Mouse (Mus musculus) cerebellum, postnatal 14 days (tissue): Measurements from ENCODE around the gene Rnf114.
A peak's percentile ranks its signal among the peaks of the same experiment; 100 is the strongest.

Experiments
- DNase-seq, 2 experiments: peaks; one replicate each; pipeline ENCODE4 v3.0.0; 2021; ENCODE audit warnings: mixed read lengths in 2 of 2

Rnf114 gene

DNA sequence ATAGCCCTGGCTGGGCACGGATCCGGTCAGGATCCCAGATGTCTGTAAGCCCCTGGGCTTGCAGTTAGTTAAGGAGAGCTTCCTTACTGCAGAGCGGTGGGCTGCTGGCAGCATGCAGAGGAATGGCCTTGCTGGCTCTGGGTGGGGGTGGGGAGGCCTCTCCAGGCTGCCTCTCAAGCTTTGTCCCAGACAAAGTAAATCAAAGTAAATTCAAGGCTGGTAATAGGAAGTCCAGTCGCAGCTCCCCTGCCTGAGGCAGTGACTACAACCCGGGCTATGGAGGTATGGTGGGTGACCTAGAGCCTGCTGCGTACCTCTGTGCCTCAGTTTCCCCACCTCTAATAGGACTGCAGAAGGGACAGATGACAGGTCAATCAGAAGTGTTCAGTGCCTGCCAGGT lies 48.9 kb downstream of the Rnf114 start:
- DNase-seq: no peak

DNA sequence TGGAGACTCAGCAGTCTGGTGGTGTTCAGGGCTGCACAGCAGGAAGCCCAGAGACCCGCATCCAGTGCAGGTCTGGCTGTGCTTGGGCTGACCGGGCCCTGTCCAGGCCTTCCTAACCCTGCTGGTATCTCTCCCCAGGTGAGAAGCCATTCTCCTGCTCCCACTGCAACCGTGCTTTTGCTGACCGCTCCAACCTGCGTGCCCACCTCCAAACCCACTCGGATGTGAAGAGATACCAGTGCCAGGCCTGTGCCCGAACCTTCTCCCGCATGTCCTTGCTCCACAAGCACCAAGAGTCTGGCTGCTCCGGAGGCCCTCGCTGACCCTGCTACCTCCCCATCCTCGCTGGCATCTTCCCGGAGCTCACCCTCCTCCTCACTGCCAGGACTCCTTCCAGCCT lies 49.3 kb downstream of the Rnf114 start:
- DNase-seq: no peak

DNA sequence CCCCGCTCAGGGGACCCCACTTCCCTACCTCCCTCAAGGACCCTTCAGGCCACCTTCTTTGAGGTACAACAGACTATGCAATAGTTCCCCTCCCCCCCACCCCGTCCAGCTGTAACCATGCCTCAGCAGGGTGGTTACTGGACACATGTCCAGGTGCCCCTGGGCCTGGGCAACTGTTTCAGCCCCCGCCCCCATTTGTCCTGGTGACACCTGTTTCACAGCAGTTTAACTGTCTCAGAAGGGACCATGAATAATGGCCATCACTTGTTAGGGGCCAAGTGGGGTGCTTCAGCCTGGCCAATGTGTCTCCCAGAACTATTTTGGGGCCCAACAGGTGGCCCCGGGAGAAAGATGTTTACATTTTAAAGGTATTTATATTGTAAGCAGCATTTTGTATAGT lies 49.9 kb downstream of the Rnf114 start:
- no peak for DNase-seq

DNA sequence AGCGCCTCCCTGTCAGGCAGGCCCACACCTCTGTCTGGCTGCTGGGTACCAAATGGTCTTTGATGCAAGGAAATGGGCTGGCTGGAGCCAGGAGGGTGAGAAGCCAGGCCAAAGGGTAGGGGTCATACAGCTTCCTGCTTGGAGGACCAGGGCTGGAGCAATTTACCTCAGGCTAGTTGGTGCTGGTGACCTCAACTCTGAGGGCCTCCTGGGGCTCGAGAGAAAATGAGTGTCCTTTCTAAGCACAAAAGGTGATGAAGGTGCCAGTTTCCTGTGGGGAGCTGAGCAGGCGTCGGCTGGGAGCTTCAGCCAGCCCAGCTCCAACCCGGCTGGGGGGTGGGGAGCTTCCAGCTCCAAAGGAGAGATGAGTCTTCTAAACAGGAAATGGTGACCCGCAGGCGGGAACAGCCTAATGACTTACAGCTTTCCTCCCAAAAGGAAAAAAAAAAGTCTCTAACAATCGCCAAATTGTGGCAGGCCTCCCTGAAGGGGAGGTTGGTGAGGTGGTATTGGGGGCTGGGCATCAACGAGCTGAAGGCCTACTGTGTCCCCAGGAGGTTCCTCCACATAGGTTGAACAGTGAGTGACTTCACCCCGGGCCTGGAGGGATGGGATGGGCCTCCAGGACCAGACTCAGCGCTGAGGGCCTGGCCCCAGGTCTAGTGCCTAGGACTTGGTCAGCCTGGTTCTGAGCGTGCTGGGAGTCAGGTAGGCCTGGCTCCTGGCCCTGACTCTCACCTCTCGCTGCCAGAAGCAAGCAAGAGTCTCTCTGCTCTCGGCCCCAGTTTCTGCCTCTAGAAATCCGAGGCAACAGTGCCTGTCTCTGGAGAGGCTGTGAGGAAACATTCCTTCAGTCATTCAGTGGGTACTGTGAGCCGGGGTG lies 50.9 kb downstream of the Rnf114 start:
- DNase-seq: peak; percentile 24 to 38

DNA sequence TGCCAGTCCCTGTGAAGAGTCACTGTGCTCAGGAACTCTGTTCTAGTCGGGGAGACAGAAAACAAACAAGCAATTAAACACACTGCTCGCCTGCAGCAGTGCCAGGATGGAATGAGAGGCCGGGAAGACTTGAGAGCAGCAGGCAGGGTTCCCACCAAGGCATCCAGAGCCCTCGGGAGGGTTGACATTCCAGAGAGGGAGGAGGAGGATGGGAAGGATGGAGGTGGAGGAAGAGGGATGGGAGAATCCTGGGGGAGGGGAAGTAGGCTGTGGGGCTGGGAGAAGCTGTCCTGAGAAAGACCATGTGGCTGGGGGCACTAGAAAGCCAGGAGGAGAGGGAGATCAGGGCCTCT lies 51.5 kb downstream of the Rnf114 start:
- DNase-seq: no peak

DNA sequence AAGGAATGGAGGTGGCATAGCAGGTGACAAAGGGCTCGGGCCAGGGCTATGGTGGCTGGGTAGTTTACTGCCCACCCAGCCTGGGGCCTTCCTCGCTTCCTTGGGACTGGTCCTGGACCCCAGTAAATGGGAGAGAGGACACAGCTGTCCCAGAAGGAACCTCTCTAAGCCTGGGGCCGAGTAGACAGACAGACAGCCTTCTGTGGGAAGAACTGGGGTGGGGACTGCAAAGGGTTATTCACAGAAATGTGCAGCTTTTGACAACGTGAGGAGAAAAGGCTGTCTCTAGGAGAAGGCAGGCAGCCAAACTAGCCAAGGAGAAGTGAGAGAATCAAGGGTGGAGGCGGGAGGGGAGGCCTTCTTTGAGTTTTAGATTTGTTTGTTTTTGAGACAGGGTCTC lies 52.0 kb downstream of the Rnf114 start:
- DNase-seq: no peak

DNA sequence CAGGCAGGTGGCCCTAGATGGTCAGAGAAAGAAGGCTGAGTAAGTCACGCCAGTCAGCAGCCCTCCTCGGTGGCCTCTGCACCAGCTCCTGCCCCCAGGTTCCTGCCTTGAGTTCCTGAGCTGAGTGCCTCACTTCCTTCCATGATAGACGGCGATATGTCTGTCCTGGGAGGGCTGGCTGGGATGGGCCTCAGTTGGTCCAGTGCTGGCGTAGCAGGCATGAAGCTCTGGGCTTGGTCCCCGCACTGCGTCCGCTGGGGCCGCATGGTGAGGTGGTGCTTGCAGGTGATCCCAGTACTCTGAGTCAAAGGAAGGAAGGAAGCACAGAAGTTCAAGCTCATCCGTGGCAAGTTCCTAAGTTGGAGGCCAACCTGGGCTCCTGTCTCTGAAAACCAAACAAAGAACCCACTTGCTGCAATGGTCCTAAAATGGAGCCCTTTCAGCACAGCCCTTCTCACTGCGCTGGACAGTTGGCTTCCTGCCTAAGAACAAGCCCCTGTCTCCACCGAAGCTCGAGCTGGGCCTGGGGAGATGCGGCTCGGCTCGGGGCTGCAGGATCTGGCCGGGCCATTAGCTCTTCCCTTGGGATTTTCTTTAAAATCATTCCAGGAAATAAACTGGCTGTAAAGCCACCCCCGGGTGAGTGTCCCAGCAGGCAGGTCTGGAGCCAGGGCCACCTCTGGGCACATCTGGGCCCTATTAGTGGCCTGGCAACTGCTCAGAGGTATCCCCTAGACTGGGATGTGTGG lies 54.2 kb downstream of the Rnf114 start:
- no peak for DNase-seq

DNA sequence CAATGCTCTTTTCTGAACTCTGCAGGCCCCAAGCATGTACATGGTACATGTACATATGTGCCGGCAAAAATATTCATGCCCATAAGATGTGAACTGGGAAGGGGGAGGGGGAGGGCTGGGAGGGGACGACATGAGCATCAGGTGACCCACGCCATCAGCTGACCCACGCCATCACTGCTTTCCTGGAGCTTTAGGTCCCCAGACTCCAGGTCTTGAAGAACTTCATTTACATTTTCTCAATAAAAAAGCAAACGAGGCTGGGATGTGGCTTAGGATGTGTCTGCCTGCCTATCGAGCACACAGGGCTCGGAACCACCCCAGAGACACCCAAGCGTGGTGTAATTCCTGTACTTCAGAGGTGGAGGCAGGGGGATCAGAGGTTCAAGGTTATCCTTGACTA lies 55.0 kb downstream of the Rnf114 start:
- DNase-seq: no peak

DNA sequence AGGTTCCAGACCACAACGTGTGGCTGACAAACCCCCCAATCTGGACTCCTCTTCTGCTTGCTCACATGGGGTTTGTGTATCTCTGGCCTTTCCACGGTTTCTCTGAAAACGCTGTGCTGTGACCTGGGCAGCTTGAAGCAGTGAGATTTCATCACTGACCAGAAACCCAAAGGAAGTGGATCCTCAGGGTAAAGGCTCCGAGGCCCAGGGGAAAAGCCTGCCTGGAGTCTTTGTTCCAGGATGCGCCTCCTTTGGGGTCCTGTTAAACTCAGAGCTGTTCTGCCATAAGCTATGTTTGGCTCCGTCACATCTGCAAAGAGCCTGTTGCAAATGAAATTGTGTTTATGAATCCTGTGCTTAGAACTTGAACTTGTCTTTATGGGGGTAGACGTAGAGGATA lies 56.5 kb downstream of the Rnf114 start:
- DNase-seq: no peak

DNA sequence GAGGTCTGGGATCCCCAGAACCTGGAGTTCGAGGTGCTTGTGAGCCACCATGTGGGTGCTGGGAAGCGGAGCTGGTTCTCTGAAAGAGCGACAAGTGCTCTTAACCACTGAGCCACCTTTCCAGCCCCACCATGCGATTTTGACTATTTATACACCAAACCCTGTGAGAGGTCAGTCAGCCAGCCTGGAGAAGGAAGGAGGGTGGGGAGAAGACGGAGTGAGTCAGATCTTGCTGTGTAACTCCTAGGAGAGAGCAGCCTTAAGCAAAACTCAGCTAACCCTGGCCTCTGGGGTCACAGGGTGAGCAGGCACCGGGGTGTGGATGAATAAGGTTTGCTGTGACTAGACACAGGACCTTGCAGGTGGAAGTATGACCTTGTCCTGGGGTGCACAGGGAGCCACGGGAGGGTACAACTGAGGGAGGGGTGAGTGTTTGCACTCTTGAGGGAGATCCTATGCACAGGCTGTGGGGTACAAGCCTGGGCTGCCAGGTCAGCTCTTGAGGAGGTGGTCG lies 58.0 kb downstream of the Rnf114 start:
- no peak for DNase-seq

DNA sequence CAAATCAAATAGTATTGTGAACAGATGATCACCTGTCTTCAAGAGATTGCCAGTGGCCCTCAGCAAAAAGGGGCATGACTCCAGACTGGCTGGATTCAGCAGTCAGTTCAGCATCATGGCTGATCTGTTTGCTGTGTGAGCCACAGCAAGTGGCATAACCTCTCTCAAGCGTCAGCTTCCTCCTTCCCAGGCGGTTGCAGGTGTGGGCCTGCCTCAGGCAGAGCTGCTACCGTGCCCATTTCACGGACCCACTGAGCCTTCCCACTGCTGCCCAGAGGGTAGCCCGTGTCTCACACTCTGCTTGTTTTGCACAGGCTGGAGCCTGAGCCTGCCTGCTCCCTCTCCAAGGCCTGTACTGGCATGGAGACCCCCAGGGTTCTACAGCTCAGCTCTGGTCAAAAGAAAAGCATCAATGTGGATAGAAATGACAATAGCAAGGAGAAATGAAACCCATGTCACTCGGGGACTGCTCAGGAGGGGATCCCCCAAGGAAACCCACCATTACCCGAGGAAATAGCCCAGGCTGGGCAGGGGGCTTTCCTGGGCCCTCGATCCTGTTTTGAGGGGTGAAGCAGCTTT lies 59.0 kb downstream of the Rnf114 start:
- no peak for DNase-seq

DNA sequence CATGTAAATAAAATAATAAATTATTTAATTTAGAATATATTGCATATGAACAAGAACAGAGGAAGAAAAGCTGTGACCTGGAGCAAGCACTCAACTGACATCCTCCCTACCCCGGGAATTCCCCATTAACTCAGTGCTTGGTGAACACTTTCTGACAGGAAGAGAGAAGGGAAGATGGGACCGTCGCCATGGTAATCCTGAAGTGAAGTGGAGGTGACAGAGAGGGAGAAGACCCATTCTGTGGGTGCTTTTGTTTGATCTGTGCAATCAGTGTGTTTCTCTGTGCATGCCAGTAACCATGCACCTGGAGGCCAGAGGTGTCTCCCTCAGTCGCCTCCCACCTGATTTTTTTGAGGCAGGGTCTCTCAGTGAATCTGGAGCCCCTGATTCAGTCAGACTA lies 59.8 kb downstream of the Rnf114 start:
- DNase-seq: no peak

DNA sequence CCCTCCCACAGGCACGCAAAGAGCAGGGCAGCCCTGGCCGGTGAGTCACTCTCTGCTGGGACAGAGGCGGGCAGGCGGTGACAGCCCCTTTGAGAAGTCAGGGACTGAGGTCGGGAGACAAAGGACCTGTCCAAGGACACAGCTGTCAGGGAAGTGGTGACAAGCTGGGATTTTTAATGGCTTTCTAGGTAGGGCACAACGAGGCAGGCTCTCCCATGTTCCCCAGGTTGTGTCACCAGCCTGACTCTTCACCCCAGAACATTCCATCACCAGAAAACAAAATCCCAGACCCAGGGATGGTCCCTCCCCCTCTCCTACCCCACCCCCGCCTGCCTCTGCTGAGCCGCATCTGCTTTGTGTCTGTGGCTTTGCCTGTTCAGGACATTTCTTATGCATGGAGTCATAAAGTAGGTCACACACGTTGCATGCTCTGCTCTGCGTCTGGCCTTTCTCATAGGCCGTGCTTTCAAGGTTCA lies 60.5 kb downstream of the Rnf114 start:
- no peak for DNase-seq

DNA sequence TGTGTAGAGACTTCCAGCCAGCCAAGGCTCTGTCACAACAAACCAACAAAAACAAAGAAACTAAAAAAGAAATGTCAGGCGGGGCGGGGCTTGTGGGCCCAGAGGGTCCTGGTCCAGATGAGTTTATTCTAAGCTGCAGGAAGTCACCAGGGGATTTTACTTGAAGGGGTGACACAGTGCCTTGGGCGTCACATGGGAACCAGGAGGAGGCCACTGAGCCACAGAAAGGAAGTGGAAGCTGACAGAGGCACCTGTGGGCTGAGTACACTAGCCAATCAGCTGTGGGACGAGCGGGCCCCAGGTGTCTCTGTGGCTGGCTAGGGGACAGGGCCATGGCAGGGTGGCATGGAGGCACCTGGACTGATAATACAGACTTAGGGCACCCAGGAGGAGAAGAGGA lies 63.3 kb downstream of the Rnf114 start:
- no peak for DNase-seq

DNA sequence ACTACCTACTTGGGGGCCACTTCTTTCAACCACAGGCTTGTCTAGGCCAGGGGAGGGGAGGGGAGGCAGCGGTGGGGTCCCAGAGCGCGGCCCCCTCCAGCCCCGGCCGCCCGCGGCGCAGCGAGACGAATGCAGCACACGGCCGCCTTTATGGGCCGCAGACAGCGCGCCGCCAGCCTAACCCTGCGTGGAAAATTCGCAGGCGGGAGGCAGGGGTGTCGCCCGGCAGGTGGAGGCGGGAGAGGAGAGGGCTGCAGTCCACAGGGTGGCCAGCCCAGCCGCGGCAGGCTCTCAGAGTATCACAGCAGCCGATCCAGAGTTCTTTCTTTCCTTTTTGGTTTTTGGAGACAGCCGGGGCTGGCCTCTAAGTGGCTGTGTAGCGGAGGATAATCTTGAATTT lies 67.0 kb downstream of the Rnf114 start:
- no peak for DNase-seq

DNA sequence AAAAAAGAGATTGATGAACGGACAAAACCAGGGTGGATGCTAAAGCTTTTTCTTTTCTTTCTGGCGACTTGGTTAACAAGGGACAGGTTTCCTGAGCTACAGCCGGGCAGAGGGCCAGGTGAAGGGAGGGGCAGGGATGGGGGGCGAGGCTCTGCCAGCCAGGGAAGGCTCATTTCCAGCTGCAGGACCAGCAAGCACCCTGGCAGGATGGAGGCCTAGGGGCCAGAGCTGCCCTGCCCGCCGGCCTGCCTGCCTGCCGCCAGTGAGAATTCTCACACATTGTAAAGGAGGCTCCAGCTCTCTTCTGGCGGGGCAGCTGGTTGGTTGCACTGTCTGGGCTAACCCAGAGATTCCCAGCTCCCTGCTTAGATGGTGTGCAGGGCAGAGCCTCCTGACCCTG lies 69.7 kb downstream of the Rnf114 start:
- peak; percentile 54 to 76 for DNase-seq

DNA sequence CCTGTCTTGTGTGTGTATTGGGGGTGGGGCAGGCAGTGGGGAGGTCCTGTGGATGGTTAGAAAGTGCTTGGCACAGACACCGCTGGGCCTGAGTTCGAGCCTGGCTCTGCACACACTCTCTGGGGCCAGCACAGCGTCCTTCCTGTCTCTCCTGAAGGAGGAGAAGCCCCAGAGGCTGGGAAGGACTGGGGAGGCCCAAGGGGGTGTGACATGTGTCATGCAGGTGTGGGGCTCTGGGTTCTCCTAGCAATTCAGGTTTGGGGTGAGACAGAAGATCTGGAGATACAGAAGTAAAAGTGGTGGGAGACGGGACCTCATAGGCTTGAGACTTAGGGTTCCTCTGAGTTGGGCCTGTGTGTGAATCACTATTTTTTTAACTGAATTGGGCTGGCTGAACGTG lies 70.6 kb downstream of the Rnf114 start:
- DNase-seq: no peak

DNA sequence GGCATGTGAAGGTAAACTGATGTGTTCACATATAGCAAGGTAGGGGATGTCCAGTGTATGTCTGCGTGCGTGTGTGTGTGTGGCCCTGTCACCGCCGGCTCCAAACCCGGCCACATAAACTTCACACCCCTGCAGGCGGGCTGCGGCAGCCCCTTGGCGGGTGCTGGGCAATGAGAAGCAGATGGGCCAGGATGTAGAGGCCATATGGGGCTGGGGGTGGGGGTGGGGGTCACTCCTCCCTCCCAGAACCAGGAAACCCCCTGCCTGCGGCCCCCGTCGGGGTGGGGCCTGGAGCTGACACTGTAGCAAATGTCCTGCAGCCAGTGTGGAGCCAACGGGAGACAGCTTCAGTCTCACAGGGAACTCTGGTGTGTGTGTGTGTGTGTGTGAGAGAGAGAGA lies 71.3 kb downstream of the Rnf114 start:
- DNase-seq: peak in 1 of 2 experiments; percentile 22

DNA sequence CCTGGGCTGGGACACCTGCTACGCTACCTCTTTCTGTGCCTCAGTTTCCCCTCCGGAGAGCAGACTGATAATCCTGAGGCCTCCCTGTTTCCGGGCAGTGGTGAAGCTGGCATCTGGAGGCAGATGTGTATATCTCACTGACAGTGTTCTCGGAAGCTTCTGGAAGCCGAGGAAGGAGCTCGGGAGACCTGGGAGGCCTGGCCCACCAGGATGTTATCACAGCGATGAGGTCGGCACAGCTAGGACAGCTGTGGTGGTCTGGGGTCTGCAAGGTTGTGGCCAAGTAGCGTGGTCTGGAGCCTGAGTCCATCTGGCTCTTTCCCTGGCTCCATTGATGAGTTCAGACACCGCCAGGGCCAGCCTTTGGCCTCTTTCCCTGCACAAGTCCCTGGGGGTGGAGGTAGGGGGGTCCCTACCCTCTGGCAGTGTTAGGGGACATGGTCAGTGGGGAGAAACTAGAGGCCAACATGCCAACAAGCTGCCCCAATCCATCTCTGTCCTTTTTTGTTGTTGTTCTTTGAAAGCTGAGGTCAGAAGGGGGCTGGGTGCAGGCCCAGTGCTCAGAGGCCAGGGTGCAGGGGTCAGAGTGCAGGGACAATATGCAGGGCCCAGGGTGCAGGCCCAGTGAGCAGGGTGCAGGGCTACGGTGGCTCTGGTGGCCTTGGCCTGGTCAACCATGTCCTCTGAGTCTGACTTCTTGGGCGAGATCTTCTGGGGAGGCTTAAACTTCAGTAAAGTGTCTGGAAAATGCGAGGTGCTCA lies 72.3 kb downstream of the Rnf114 start:
- no peak for DNase-seq

DNA sequence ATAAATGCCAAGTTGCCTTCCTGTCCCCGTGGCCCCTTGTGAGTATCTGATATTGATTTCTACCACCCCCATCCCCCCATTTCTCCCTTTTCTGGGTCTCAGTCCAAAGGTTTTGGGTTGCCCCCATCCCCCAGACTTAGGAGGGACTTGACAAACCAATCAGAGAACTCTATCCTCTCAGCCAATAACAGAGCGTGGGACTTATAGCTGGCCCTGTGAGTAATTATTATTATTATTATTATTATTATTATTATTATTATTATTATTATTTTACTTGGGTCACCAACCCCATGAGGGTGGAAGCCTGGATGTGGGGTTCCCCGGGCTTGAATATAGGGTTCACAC lies 72.8 kb downstream of the Rnf114 start:
- no peak for DNase-seq

DNA sequence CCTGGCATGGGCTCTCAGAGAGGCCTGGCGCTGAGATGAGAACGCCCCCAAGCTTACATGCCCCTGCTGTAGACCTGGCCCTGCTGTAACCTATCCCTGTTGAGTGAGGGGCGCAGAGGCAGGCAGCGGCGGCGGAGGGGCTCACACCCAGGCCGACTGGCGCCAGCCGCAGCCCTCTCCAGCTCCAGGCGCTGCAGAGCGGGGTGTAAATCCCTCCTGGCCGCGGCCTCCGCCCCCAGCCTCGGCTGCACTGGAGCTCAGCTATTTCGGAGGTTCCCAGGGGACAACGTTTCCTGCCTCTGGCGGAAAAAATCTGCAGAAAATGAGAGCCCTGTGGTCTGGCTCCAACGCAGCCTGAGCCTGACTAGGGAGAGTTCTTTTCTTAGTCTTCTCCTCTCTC lies 73.2 kb downstream of the Rnf114 start:
- no peak for DNase-seq
